Mouse (Mus musculus): ENCODE measurements around the gene Tdrd5.

DNA sequence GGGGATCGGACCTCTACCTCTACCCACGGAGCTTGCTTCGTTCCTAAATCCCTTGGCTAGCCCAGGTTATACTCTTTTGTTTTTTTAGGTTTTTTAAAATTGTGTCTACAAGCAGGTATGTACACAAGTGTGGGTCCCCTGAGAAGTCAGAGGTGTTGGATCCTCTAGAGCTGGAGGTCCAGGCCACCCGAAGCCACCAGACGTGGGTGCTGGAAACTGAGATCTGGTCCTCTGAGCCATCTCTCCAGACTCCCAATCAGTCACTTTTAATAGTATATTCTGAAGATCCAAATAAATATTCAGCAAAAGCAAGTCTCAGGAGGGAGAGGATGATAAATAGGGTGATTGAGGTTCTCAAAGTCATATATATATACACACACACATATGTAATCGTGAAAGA, 13.4 kb downstream of the Tdrd5 start:
- TF ChIP-seq CTCF (IDR thresholded peaks at IDR 0.05 in 2 of 3, conservative IDR thresholded peaks at IDR 0.05 in 1 of 3; ENCODE audit: control insufficient read depth in 1 of 3, insufficient read depth in 1 of 3, low read depth in 2 of 3, low read length in 3 of 3, poor library complexity in 1 of 3, severe bottlenecking in 1 of 3) (no peak), POLR2A (IDR thresholded peaks at IDR 0.05; ENCODE audit: control insufficient read depth in 1 of 2, insufficient read depth in 1 of 2, low read depth in 1 of 2, low read length in 2 of 2, poor library complexity in 1 of 2) (no peak), USF2 (IDR thresholded peaks at IDR 0.05; ENCODE audit: borderline replicate concordance in 1 of 2, insufficient read depth in 1 of 2, low read depth in 1 of 2, low read length in 2 of 2) (no peak), USF1 (IDR thresholded peaks at IDR 0.05; ENCODE audit: low read depth, low read length) (no peak)

Measured in MEL (cell line).